Mouse (Mus musculus): ENCODE data around the gene Actr3b.

The Actr3b gene

GRCm38 (mm10) chr5:25889746-25890382, 130.1 kb downstream of the Actr3b start:
- DNase-seq (ENCODE audit: low read depth) = no peak

DNA sequence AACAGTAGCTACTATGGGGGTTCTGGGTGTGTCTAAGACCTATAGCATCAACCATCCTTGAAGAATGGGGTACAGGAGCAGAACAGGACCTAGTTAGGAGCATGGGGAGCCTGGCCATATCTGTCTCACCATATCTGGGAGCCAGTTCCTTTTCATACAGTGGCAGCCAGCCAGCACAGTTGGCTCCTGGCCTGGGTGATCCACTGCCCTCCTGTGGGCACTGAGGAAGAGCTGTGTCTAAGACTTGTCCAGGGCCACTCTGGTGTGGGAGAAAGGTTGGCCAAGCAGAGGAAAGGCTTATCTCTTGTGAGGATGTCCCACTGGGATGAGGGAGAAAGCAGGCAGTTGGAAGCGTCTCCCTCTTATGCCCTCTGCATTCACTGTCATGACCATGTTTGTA, 131.5 kb downstream of the Actr3b start:
- DNase-seq (ENCODE audit: low read depth) = no peak

Data from c-Kit-positive CD71-negative TER-119-negative erythroid progenitor cells, embryonic 14.5 days (primary cell).